Mouse (Mus musculus): ENCODE measurements at regions not wholly inside any gene's neighbourhood (a gene's known extent, or its start where the extent isn't known, plus 50 kb on each side); places are given as distances from the start of the nearest gene placed in this dataset.

GRCm38 (mm10) chr16:29856545-29856944, 207.6 kb upstream of the Hes1 start:
- TF ChIP-seq CTCF (IDR thresholded peaks at IDR 0.05; ENCODE audit: control insufficient read depth, insufficient read depth, insufficient replicate concordance, low read depth, low read length) (no peak), POLR2A (IDR thresholded peaks at IDR 0.05; ENCODE audit: control insufficient read depth, low read depth, low read length) (no peak)
